Mouse (Mus musculus) kidney, embryonic 15.5 days (tissue): ENCODE measurements around the gene Zfp473. TPM values are rescaled to one million over a fixed set of nuclear protein-coding genes. Genes with fewer than 3 reads are reported as not detected.
"Not testable (repeated sequence)": the region's sequence is repeated elsewhere in the genome, so short reads cannot be mapped to it uniquely, and the experiment has no call there.

Source experiments
- ATAC-seq: fragments of 200-750 bp; cut with Nextera tagmentation; replicated peaks from 2 replicates; pipeline ENCODE4 v1.8.0; 2017; ENCODE audit warnings: moderate TSS enrichment; ENCODE audit not compliant: low FRiP score
- H3K27ac ChIP-seq: fragments of 300-500 bp; sonication (generic); 2 replicates; pipeline ENCODE4 v1.5.1; 2015; ENCODE audit warnings: mild to moderate bottlenecking, inconsistent platforms
- H3K27me3 ChIP-seq: fragments of 300-500 bp; sonication (generic); 2 replicates; pipeline ENCODE4 v1.6.1; 2015; ENCODE audit warnings: inconsistent platforms
- H3K36me3 ChIP-seq: fragments of 300-500 bp; sonication (generic); 2 replicates; pipeline ENCODE4 v1.6.1; 2015; ENCODE audit warnings: inconsistent platforms
- H3K4me1 ChIP-seq: fragments of 300-500 bp; sonication (generic); 2 replicates; pipeline ENCODE4 v1.6.1; 2015; ENCODE audit warnings: inconsistent platforms
- H3K4me2 ChIP-seq: fragments of 300-500 bp; sonication (generic); 2 replicates; pipeline ENCODE4 v1.6.1; 2015; ENCODE audit warnings: moderate library complexity, mild to moderate bottlenecking, inconsistent platforms
- H3K4me3 ChIP-seq: fragments of 300-500 bp; sonication (generic); replicated peaks from 2 replicates; pipeline ENCODE4 v1.5.1; 2015; ENCODE audit warnings: mild to moderate bottlenecking, inconsistent platforms
- H3K9ac ChIP-seq: fragments of 300-500 bp; sonication (generic); 2 replicates; pipeline ENCODE4 v1.6.1; 2015; ENCODE audit warnings: mild to moderate bottlenecking, inconsistent platforms
- H3K9me3 ChIP-seq: fragments of 300-500 bp; sonication (generic); replicated peaks from 2 replicates; pipeline ENCODE4 v1.6.1; 2016; ENCODE audit warnings: inconsistent platforms
- WGBS: fragments of 180-500 bp; shearing (Covaris S2); methylation state at CpG from one replicate; pipeline ENCODE4 v1.1.7; 2015; ENCODE audit warnings: mixed read lengths; 5-methylcytosine and 5-hydroxymethylcytosine counted together
- polyA plus RNA-seq: library from polyadenylated mRNA; unstranded; fragments of >200 nt; fragmentation: Nextera tagmentation; extraction: Ambion mirVana; gene quantifications from 2 replicates; pipeline ENCODE4 v1.2.1, GENCODE M21; 2015

Gene Zfp473
- 2.1 and 2.7 TPM in 2 replicates for polyA plus RNA-seq

GRCm38 (mm10) chr7:44750950-44751349 is at the start of gene Zfp473:
Gene Zfp473, minus strand, starts transcription at chr7:44751050.
- H3K9me3 ChIP-seq, H3K4me2 ChIP-seq, H3K27ac ChIP-seq, H3K4me3 ChIP-seq, H3K9ac ChIP-seq, H3K27me3 ChIP-seq, ATAC-seq: not testable (repeated sequence)
- Histone ChIP-seq H3K36me3 (peaks cover 41% of the 10 kb centered on the region), H3K4me1 (peaks cover 19% of the 10 kb centered on the region)
- 96% methylated on average over 1 of the region's 1 CpGs for WGBS

- no peaks in the 10 kb centered on the region; the same call in 1 of the 2 replicates for H3K9me3 ChIP-seq
- no peak overlapping the region for H3K9ac ChIP-seq
- H3K4me3 ChIP-seq = no peak overlapping the region
- H3K27ac ChIP-seq = no peak overlapping the region
- H3K36me3 ChIP-seq = no peaks in the 10 kb centered on the region
- no peak overlapping the region for H3K4me2 ChIP-seq
- no peaks in the 10 kb centered on the region for H3K27me3 ChIP-seq
- ATAC-seq = no peak
- H3K4me1 ChIP-seq = no peaks in the 10 kb centered on the region
- 84% methylated on average over 6 of the region's 6 CpGs for WGBS
Measured at GRCm38 (mm10) chr7:44792781-44793180, 41.9 kb upstream of the Zfp473 start.

- no peak overlapping the region for H3K9ac ChIP-seq
- 38% methylated on average over 4 of the region's 4 CpGs for WGBS
- H3K4me2 ChIP-seq = no peak overlapping the region
- no peak for ATAC-seq
- no peak overlapping the region for H3K27ac ChIP-seq
- H3K27me3 ChIP-seq = no peaks in the 10 kb centered on the region
- no peaks in the 10 kb centered on the region for H3K4me1 ChIP-seq
- H3K36me3 ChIP-seq = no peaks in the 10 kb centered on the region
- H3K4me3 ChIP-seq = no peak overlapping the region
- H3K9me3 ChIP-seq = no peaks in the 10 kb centered on the region; the same call in 1 of the 2 replicates
Measured at GRCm38 (mm10) chr7:44790066-44790465, 39.2 kb upstream of the Zfp473 start.

- no peak overlapping the region for H3K9ac ChIP-seq
- no peak overlapping the region for H3K4me3 ChIP-seq
- no peaks in the 10 kb centered on the region for H3K4me1 ChIP-seq
- H3K27ac ChIP-seq = no peak overlapping the region
- H3K36me3 ChIP-seq = no peaks in the 10 kb centered on the region
- no peaks in the 10 kb centered on the region for H3K27me3 ChIP-seq
- no peaks in the 10 kb centered on the region for H3K9me3 ChIP-seq
- no peak overlapping the region for H3K4me2 ChIP-seq
- no peak for ATAC-seq
- WGBS = 70% methylated on average over 3 of the region's 3 CpGs
Measured at GRCm38 (mm10) chr7:44789531-44789930, 38.7 kb upstream of the Zfp473 start.

GRCm38 (mm10) chr7:44780101-44780500 is 29.3 kb upstream of the Zfp473 start:
- Histone ChIP-seq H3K4me2 (no peak overlapping the region), H3K36me3 (peaks cover 28% of the 10 kb centered on the region), H3K9me3 (no peaks in the 10 kb centered on the region), H3K4me3 (no peak overlapping the region), H3K4me1 (no peaks in the 10 kb centered on the region), H3K27ac (no peak overlapping the region), H3K27me3 (no peaks in the 10 kb centered on the region), H3K9ac (no peak overlapping the region)
- WGBS = 90% methylated on average over 8 of the region's 8 CpGs
- ATAC-seq = no peak

- no peak for ATAC-seq
Measured at GRCm38 (mm10) chr7:44776849-44777498, 26.1 kb upstream of the Zfp473 start.

GRCm38 (mm10) chr7:44772591-44773204 is 21.8 kb upstream of the Zfp473 start:
- no peak overlapping the region for H3K4me3 ChIP-seq
- no peaks in the 10 kb centered on the region for H3K9me3 ChIP-seq
- no peaks in the 10 kb centered on the region for H3K27me3 ChIP-seq
- 91% methylated on average over 8 of the region's 8 CpGs for WGBS
- no peak for ATAC-seq
- peaks cover 93% of the 10 kb centered on the region for H3K36me3 ChIP-seq
- no peaks in the 10 kb centered on the region for H3K4me1 ChIP-seq
- no peak overlapping the region for H3K4me2 ChIP-seq
- no peak overlapping the region for H3K9ac ChIP-seq
- H3K27ac ChIP-seq = no peak overlapping the region

More at GRCm38 (mm10) chr7:44776849-44777498, 26.1 kb upstream of the Zfp473 start:
- Histone ChIP-seq H3K9me3 (no peaks in the 10 kb centered on the region), H3K27me3 (no peaks in the 10 kb centered on the region), H3K4me1 (no peaks in the 10 kb centered on the region), H3K4me2 (no peak overlapping the region), H3K36me3 (peaks cover 57% of the 10 kb centered on the region), H3K9ac (no peak overlapping the region), H3K4me3 (no peak overlapping the region), H3K27ac (no peak overlapping the region)
- 90% methylated on average over 9 of the region's 9 CpGs for WGBS

- no peaks in the 10 kb centered on the region for H3K27me3 ChIP-seq
- WGBS = 14% methylated on average over 6 of the region's 6 CpGs
Measured at GRCm38 (mm10) chr7:44770046-44770578, 19.3 kb upstream of the Zfp473 start.

GRCm38 (mm10) chr7:44768129-44768528 is 17.3 kb upstream of the Zfp473 start:
- no peak for ATAC-seq
- H3K9ac ChIP-seq = no peak overlapping the region
- H3K4me1 ChIP-seq = no peaks in the 10 kb centered on the region
- no peak overlapping the region for H3K27ac ChIP-seq
- no peak overlapping the region for H3K4me3 ChIP-seq
- peaks cover 98% of the 10 kb centered on the region for H3K36me3 ChIP-seq
- 87% methylated on average over 5 of the region's 5 CpGs for WGBS
- no peak overlapping the region for H3K4me2 ChIP-seq
- no peaks in the 10 kb centered on the region for H3K27me3 ChIP-seq
- no peaks in the 10 kb centered on the region for H3K9me3 ChIP-seq

More at GRCm38 (mm10) chr7:44770046-44770578, 19.3 kb upstream of the Zfp473 start:
- Histone ChIP-seq H3K9ac (no peak overlapping the region), H3K36me3 (peaks cover 97% of the 10 kb centered on the region), H3K9me3 (no peaks in the 10 kb centered on the region), H3K4me2 (no peak overlapping the region), H3K4me3 (no peak overlapping the region), H3K27ac (no peak overlapping the region), H3K4me1 (no peaks in the 10 kb centered on the region)
- ATAC-seq = 0 out of 2 replicates have a peak, but pooled peaks have one; percentile 12

- H3K27ac ChIP-seq = no peak overlapping the region
- H3K4me1 ChIP-seq = no peaks in the 10 kb centered on the region
- no peak overlapping the region for H3K4me2 ChIP-seq
- H3K36me3 ChIP-seq = peaks cover 97% of the 10 kb centered on the region
- H3K9me3 ChIP-seq = no peaks in the 10 kb centered on the region
- no peak overlapping the region for H3K4me3 ChIP-seq
- no peaks in the 10 kb centered on the region for H3K27me3 ChIP-seq
- no peak overlapping the region for H3K9ac ChIP-seq
- ATAC-seq = no peak
Measured at GRCm38 (mm10) chr7:44760366-44760765, 9.5 kb upstream of the Zfp473 start.

- no peaks in the 10 kb centered on the region for H3K27me3 ChIP-seq
- ATAC-seq = no peak
- H3K4me3 ChIP-seq = no peak overlapping the region
- H3K36me3 ChIP-seq = peaks cover 98% of the 10 kb centered on the region
- H3K4me1 ChIP-seq = no peaks in the 10 kb centered on the region
- H3K27ac ChIP-seq = no peak overlapping the region
- 85% methylated on average over 2 of the region's 2 CpGs for WGBS
- no peaks in the 10 kb centered on the region for H3K9me3 ChIP-seq
- H3K9ac ChIP-seq = no peak overlapping the region
- no peak overlapping the region for H3K4me2 ChIP-seq
Measured at GRCm38 (mm10) chr7:44757164-44757563, 6.3 kb upstream of the Zfp473 start.
